Mouse (Mus musculus): ENCODE results near the gene Ddx39b.

DNA sequence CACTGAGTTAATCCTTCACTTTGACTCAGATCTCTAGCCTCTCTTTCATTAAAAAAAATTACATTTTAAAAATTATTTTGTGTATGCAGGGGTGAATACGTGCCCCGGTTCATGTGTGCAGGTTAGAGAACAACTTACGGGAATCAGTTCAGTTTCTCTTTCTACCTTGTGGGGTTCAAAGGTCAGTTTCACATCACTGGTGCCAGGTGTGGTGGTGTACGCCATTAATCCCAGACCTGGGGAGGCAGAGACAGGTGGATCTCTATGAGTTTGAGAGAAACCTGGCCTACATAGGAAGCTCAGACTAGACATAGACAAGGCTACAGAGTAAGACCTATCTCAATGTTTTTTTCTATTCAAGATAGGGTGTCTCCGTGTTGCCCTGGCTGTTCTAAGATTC lies 28.5 kb upstream of the Ddx39b start:
- TF ChIP-seq GATA1 (IDR thresholded peaks at IDR 0.05; ENCODE audit: borderline replicate concordance, low read length) (no peak), FLI1 (IDR thresholded peaks at IDR 0.05; ENCODE audit: low read length) (no peak)

Data from megakaryocyte, embryonic 14.5 days (primary cell).